Mouse (Mus musculus) megakaryocyte, embryonic 14.5 days (primary cell): ENCODE measurements around the gene Fam167b.

Experiments used
- FLI1 ChIP-seq: IDR thresholded peaks from 2 replicates; pipeline ENCODE4 v1.6.1; 2012; ENCODE audit warnings: low read length, inconsistent platforms, mixed read lengths
- GATA1 ChIP-seq: IDR thresholded peaks from 3 replicates; pipeline ENCODE4 v1.6.1; 2012; ENCODE audit warnings: mixed read lengths, low read length, inconsistent platforms, borderline replicate concordance

GRCm38 (mm10) chr4:129573093-129573370 lies 5.3 kb downstream of the Fam167b start:
- TF ChIP-seq GATA1: no peak
- TF ChIP-seq FLI1: no peak
